Mouse (Mus musculus) spleen, postnatal 4 days (tissue): ENCODE measurements around the gene Zfp991.
"Not testable (repeated sequence)": the region's sequence is repeated elsewhere in the genome, so short reads cannot be mapped to it uniquely, and the experiment has no call there.

Experiments
- DNase-seq, 2 experiments: peaks; one replicate each; pipeline ENCODE4 v3.0.0; 2022; ENCODE audit warnings: low spot score in 2 of 2

The Zfp991 gene

DNA sequence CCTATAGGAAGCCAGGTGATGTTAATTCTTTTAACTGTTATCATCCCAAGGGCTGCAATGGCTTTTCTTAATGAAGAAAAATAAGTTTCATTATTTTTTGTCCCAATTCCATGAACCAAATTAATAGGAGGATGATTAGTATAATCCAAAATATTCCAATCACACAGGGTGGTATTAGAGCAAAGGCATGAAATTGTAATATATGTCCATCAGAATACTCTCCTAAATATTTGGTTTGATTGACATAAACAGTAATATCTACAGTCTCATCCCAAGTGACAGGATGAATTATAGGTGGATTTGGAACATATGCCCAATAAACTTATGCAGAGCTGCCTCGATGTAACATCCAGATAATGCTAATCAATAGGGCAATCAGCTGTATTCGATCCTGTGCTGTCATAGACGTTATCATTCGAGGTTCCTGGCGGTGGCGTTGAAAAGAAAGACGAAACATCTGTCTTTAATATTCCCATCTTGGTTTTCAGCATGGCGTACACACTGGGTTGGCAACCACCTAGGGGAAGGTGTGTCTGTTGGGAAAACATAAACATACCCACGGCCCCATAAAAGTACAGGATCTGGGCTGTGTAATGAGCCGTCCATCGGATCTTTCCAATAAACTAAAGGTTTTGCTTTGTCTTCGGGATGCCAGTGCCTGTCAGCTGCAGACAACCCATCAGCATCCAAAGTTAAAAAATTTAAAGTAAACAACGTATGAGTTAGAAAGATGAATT lies 50.3 kb downstream of the Zfp991 start:
- not testable (repeated sequence) for DNase-seq

DNA sequence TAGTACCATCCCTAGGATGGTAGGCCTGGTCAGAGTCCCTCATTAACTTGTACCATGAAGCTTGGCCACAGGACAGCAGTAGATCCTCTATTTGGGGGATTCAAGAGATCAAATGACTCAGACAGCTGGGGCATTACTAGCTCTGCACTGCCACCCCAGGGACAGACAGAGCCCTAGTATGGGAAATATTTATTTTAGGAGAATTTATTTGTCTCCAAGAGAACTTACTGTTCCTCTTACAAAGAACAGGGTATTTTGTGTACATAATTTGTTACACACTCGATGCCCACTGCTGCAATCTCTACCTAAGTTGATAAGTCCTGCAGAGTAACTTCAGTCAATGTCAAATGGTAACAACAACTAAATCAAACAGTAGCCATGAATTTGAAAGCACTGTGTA lies 55.0 kb downstream of the Zfp991 start:
- DNase-seq, result not testable (repeated sequence)

DNA sequence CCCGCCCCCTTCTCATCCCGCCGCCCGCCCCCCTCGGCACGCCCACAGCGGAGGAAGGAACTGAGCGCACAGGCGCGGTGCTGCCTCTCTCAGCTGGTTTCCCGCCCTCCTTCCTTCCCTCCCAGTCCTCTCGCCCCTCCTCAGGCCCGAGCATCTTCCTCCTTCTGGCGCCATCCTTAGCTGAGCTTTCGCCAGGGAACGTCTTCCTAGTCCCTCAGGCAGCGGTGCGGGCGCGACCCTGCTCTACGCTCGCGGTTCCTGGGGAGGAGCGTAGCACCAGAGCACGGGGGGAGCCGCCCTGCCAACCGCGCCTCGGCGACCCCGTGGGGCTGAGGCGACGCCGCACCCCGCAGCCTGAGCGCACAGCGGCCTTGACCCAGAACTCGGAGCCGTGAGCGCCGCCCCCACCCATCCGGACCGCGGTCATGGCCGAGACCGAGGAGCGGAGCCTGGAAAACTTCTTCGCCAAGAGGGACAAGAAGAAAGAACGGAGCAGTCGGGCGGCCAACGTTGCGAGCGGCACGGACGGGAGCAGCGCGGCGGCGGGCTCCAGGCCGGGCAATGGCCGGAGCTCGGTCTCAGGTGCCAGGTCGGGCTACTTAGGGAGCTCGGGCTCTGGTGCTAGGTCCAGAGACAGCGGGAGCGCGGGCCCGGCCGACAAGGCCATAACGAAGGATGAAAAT lies 55.6 kb downstream of the Zfp991 start:
- DNase-seq, result peak in 1 of 2 experiments; percentile 62

DNA sequence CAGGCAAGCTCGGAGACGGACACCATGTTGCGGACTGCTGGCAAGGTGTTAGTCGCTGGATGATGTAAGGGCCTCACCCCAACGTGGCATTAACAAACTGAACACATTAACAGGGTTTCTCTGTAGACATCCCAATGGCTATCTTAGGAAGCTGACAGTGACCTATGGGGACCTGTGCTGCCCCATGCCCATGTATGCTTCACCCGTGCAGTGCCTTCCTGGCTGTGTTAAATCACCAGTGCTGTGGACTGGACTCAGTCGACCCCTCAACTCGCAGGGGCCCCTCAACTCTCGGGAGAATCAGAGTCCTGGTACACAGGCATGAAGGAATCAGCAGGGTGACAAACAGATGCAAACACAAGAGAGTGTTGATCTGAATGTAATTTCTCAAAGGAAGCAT lies 63.3 kb downstream of the Zfp991 start:
- peak in 1 of 2 experiments; percentile 60 for DNase-seq

DNA sequence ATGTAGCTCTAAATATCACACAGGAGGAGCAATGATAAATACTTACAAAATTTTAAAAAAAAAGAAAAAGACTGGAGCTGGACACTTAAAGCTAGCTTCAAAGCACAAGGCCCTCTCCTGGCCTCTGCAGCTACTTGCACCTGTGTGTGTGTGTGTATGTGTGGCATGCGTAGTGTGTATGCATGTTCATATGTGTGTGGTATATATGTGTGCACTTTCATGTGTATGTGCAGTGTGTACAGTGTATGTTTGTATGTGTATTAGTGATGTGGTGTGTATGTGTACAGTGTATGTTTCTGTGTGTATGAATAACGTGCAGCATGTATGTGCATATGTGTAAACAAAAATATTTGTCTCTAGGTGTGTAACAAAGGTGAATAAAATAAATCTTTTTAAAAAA lies 65.4 kb downstream of the Zfp991 start:
- not testable (repeated sequence) for DNase-seq

DNA sequence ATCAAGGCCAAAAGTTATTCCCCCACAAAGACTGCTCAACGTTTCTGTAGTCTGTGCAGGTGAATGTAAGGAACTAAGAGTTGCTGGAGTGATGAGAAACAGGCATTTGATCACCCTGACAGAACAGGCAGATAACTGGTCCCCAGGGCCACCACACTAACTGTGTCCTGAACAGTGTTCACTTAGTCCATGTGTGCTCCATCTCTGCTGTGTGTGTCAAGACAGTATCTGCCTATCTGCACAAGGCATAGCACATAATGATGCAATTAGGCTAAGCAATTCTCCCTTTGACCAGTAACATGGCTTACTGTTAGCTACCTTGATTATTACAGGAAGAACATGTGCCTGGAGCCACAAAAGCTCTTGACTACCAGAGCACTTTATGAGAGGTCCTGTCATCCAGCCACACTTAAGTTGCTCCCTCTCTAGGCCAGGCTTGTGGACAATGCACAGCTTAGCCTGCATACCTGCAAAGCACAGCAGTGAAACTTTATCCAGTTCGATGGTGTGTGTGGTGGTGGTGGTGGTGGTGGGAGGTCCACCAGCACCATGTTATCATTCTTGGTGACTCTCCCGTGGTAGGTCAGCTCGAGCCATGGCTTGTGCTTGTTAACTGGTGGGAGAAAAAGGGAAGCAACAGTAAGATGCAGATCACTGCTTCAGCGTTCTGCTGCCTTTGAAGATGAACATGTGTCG lies 67.4 kb downstream of the Zfp991 start:
- DNase-seq, result peak in 1 of 2 experiments; percentile 38

DNA sequence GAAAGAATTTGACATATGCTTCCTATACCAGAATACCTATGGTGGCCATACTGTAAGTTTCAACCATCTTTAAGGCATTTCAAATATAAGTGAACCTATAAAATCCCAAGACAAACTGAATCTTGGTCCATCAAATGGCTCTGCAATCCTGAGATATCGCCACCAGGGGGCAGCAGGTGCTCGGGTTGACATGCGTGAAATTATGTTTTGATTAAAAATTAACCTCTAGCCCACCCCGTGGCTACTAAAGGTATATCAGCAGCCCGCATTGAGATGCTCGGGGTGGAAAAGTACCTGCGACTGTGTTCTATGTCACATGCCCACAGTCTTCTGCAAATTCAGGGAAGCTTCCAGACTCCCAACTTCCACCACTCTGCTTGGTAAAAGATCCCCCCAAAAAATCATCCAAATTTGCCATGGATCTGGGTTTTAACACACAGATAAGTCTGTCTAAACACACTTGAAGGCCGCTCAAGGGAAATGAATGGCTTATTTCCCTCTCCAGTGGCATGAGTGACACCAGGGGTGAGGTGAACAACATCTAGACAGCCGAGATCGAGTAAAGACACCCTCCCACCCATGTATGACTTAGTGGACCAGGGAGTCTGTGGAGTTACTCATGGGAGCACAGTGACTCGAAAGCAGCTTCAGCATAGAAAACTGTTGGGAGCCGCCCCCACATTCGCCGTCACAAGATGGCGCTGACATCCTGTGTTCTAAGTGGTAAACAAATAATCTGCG lies 70.3 kb downstream of the Zfp991 start:
- DNase-seq, result not testable (repeated sequence)

DNA sequence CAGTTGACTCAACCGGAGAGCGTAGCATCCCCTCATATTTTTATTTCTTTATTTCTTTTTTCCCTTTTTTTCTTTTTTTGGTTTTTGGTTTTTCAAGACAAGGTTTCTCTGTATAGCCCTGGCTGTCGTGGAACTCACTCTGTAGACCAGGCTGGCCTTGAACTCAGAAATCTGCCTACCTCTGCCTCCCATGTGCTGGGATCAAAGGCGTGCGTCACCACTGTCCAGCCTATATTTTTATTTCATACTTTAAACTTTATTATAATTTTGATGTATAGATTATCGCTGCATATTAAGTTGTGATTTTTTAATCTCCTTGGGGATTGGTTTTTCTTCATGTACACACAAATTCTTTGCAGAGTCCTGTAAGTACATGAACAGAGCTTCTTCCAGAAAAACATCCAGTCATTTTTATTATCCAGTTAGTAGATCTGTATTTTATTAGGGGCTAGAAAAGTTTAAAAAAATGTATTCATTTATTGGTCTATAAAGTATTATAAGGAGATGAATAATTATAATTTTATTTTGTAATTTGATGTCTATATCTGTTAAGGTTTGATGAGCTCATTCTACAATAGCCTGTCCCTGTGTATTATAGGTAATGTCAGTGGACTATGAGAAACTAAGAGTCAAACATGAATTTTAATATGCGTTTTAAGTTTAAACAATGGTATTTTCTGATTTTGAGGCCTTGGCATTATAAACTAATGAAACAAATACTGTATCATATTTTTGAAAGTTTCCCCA lies 80.5 kb downstream of the Zfp991 start:
- DNase-seq, result not testable (repeated sequence)

DNA sequence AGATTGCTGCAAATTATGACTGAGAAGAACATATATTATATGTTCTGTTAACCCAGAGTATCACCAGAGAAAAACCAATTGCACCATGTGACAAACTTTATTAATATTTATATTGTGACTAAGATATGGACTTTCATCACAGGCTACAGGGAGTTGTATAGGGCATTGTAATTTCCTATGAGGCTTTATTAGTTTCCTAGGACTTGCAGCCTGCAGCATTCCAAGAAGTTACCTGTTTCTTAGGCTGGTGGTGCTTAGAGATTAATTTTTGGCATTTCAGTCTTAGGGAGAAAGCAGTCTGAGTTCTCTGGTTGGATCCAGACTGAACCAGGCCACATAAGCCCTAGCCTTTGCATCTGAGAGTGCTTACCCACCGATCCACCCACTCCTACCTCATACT lies 82.4 kb downstream of the Zfp991 start:
- peak in 1 of 2 experiments; percentile 21 for DNase-seq

DNA sequence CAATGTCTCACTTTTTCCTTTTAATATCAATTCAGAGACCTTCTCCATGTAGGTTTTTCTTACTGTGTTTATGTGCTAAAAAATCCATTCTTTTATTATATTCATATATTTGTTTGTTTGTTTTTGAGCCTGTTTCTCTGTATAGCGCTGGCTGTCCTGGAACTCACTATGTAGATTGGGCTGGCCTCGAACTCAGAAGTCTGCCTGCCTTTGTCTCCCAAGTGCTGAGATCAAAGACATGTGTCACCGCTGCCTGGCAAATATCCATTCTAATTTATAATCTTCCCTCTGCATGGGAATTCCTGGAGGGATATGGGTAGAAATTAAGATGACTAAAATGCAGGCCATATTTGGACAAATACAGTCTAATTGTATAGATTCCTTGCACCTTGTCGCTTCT lies 85.8 kb downstream of the Zfp991 start:
- DNase-seq, result not testable (repeated sequence)

DNA sequence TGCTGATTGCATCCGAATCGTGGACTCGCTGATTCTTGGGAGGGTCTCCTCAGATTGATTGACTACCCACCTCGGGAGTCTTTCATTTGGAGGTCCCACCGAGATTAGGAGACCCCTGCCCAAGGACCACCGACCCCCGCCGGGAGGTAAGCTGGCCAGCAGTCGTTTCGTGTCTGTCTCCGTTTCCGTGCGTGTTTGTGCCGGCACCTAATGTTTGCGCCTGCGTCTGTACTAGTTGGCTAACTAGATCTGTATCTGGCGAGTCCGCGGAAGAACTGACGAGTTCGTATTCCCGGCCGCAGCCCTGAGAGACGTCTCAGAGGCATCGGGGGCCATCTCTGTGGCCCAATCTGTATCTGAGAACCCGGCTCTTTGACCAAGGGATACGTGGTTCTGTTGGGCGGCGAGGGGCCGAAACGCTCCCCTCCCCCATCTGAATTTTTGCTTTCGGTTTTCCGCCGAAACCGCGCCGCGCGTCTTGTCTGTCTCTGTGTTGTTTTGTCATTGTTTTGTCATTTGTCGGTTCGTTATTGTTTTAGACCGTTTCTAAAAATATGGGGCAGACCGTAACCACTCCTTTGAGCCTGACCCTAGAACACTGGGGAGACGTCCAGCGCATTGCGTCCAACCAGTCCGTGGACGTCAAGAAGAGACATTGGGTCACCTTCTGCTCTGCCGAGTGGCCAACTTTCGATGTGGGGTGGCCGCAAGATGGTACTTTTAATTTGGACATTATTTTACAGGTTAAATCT lies 87.7 kb downstream of the Zfp991 start:
- DNase-seq, result peak; percentile 21 to 65

DNA sequence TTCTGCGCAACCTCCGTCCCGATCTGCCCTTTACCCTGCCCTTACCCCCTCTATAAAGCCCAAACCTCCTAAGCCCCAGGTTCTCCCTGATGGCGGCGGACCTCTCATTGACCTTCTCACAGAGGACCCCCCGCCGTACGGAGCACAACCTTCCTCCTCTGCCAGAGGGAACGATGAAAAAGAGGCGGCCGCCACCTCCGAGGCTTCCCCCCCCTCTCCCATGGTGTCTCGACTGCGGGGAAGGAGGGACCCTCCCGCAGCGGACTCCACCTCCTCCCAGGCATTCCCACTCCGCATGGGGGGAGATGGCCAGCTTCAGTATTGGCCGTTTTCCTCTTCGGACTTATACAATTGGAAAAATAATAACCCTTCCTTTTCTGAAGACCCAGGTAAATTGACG lies 88.4 kb downstream of the Zfp991 start:
- DNase-seq, result peak in 1 of 2 experiments; percentile 62

DNA sequence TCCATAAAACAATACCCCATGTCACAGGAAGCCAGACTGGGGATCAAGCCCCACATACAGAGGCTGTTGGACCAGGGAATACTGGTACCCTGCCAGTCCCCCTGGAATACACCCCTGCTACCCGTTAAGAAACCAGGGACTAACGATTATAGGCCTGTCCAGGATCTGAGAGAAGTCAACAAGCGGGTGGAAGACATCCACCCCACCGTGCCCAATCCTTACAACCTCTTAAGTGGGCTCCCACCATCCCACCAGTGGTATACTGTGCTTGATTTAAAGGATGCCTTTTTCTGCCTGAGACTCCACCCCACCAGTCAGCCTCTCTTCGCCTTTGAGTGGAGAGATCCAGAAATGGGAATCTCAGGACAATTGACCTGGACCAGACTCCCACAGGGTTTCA lies 90.2 kb downstream of the Zfp991 start:
- DNase-seq, result peak; percentile 33 to 77

DNA sequence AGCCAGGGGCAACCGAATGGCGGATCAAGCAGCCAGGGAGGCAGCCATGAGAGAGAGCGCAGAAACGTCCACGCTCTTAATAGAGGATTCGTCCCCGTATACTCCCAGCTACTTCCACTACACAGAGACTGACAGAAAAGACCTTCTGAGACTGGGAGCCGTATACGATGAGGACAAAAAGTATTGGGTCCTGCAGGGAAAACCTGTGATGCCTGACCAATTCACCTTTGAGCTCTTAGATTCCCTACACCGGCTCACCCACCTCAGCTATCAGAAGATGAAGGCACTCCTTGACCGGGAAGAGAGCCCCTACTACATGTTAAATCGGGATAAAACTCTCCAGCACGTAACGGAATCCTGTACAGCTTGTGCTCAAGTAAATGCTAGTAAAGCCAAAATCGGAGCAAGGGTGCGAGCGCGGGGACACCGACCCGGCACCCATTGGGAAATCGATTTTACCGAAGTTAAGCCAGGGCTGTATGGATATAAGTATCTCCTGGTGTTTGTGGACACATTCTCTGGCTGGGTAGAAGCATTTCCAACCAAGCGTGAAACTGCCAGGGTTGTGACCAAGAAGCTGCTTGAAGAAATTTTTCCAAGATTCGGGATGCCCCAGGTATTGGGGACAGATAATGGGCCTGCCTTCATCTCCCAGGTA lies 92.1 kb downstream of the Zfp991 start:
- peak; percentile 36 to 74 for DNase-seq

DNA sequence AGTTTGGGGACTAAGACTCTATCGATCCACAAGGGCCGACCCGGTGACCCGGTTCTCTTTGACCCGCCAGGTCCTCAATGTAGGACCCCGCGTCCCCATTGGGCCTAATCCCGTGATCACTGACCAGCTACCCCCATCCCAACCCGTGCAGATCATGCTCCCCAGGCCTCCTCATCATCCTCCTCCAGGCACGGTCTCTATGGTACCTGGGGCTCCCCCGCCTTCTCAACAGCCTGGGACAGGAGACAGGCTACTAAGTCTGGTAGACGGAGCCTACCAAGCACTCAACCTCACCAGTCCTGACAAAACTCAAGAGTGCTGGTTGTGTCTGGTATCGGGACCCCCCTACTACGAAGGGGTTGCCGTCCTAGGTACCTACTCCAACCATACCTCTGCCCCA lies 93.8 kb downstream of the Zfp991 start:
- peak in 1 of 2 experiments; percentile 63 for DNase-seq

DNA sequence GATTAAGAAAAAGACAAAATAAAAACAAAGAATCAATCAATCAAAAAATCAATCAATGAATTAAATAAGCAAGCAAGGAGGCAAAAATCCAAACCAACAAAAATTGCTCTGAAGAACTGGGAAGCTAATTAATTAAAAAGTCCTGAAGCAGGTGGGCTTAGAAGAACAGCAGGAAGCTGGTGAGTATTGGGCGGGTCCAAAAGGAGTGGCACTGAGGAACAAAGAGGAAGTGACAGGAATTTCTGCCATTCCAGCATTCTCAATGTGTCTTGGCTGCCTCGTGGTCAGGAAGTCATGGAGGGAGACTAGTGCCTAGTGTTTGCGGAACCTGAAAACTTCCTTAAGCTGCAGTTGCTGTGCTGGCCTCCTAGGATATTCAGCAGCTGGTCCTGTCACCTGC lies 98.2 kb downstream of the Zfp991 start:
- DNase-seq, result not testable (repeated sequence)
